Comparison of ENCODE assay signal across 18 mouse cellular contexts in genomic region chr9:103072204-103072599, GRCm38 (mm10). TPM values are rescaled to one million over a fixed set of nuclear protein-coding genes. Genes with fewer than 3 reads are reported as not detected.
DNase-seq lines count a peak whose midpoint lies in the region; ATAC-seq lines count a peak whose summit lies in the region.
"Had no signal": no experiment of that assay in that cellular context is flagged by ENCODE, and none has a peak within 500 bp of the region (broad histone marks: within the 10 kb centered on the region; RNA-seq: fewer than 3 reads in every experiment).

No protein-coding gene starts in this region.

- peak; percentile 37 for DNase-seq in cerebellum, adult 11-12 months
- no peak for DNase-seq in kidney, postnatal 4 days
- no peak for DNase-seq in lung, adult 18-20 months
- no peak for DNase-seq in thymus, postnatal 36 days
- DNase-seq: embryo, embryonic 11 days; gastrocnemius, adult 2 months; gastrocnemius, postnatal 25 days; heart, postnatal 36 days had no signal

- H3K4me3 ChIP-seq in kidney, embryonic 15.5 days (replicated peaks): no peak overlapping the region
- no peak overlapping the region for H3K4me3 ChIP-seq in lung, embryonic 15.5 days
- H3K4me3 ChIP-seq: embryonic facial prominence, embryonic 15.5 days; erythroblast, embryonic 14.5 days; forebrain, embryonic 10.5 days; gastrocnemius, adult 2 months; heart, embryonic 13.5 days; hindbrain, embryonic 12.5 days had no signal

- no peak overlapping the region for H3K4me2 ChIP-seq in kidney, embryonic 15.5 days
- H3K4me2 ChIP-seq in lung, embryonic 15.5 days: no peak overlapping the region
- H3K4me2 ChIP-seq: embryonic facial prominence, embryonic 15.5 days; heart, embryonic 13.5 days; hindbrain, embryonic 12.5 days had no signal

- ATAC-seq in cerebellum, adult (ENCODE audit: insufficient number of reproducible peaks, low FRiP score, low TSS enrichment): no peak
- no peak for ATAC-seq in kidney, embryonic 15.5 days (replicated peaks; ENCODE audit: low FRiP score)
- ATAC-seq in lung, embryonic 15.5 days (ENCODE audit: borderline replicate concordance, extremely low read depth, low FRiP score, low TSS enrichment): no peak
- ATAC-seq: forebrain, embryonic 14.5 days; hindbrain, embryonic 16.5 days had no signal

- peaks cover 21% of the 10 kb centered on the region for H3K4me1 ChIP-seq in kidney, embryonic 15.5 days
- H3K4me1 ChIP-seq in lung, embryonic 15.5 days: peaks cover 32% of the 10 kb centered on the region
- H3K4me1 ChIP-seq: hindbrain, embryonic 12.5 days had no signal

- H3K9ac ChIP-seq in kidney, embryonic 15.5 days: no peak overlapping the region
- no peak overlapping the region for H3K9ac ChIP-seq in lung, embryonic 15.5 days
- H3K9ac ChIP-seq: embryonic facial prominence, embryonic 15.5 days; heart, embryonic 13.5 days; hindbrain, embryonic 12.5 days had no signal

- WGBS in kidney, embryonic 15.5 days: 84% methylated on average over 6 of the region's 6 CpGs
- 86% methylated on average over 6 of the region's 6 CpGs for WGBS in lung, embryonic 15.5 days

- no peaks in the 10 kb centered on the region for H3K36me3 ChIP-seq in kidney, embryonic 15.5 days
- H3K36me3 ChIP-seq in lung, embryonic 15.5 days: no peaks in the 10 kb centered on the region; the same call in 1 of the 2 replicates
- H3K36me3 ChIP-seq: embryonic facial prominence, embryonic 15.5 days; forebrain, embryonic 10.5 days; heart, embryonic 13.5 days; hindbrain, embryonic 12.5 days had no signal

- 0 out of 2 replicates have a peak overlapping the region, but pooled peaks have one; percentile 43 for H3K27ac ChIP-seq in kidney, embryonic 15.5 days
- H3K27ac ChIP-seq in lung, embryonic 15.5 days: peak overlapping the region; percentile 27
- H3K27ac ChIP-seq: embryonic facial prominence, embryonic 15.5 days; forebrain, embryonic 10.5 days; gastrocnemius, adult 2 months; heart, embryonic 13.5 days; hindbrain, embryonic 12.5 days had no signal

- H3K27me3 ChIP-seq in kidney, embryonic 15.5 days: no peaks in the 10 kb centered on the region
- no peaks in the 10 kb centered on the region for H3K27me3 ChIP-seq in lung, embryonic 15.5 days
- H3K27me3 ChIP-seq: embryonic facial prominence, embryonic 15.5 days; heart, embryonic 13.5 days; hindbrain, embryonic 12.5 days had no signal

- H3K9me3 ChIP-seq in kidney, embryonic 15.5 days (replicated peaks): no peaks in the 10 kb centered on the region
- H3K9me3 ChIP-seq in lung, embryonic 15.5 days: no peaks in the 10 kb centered on the region
- H3K9me3 ChIP-seq: embryonic facial prominence, embryonic 15.5 days; forebrain, embryonic 10.5 days had no signal

RNA-seq across cellular contexts. Expression of gene Rab6b, which starts 39.4 kb away (rescaled TPM):
- polyA plus RNA-seq in kidney, embryonic 15.5 days (2015; fragmentation: Nextera tagmentation; extraction: Ambion mirVana): 5.2 and 5.3 TPM in 2 replicates
- 3.8 and 4.3 TPM in 2 replicates for polyA plus RNA-seq in lung, embryonic 15.5 days (2015; fragmentation: Nextera tagmentation; extraction: Ambion mirVana)
- polyA plus RNA-seq: erythroblast, embryonic 14.5 days had no signal
